Mouse (Mus musculus) frontal cortex, postnatal 36 days (tissue): Measurements from ENCODE around the gene Nufip2.
"Not testable (repeated sequence)": the region's sequence is repeated elsewhere in the genome, so short reads cannot be mapped to it uniquely, and the experiment has no call there.

Source experiments
- DNase-seq, 2 experiments: peaks; one replicate each; pipeline ENCODE4 v3.0.0; 2022; ENCODE audit warnings: low spot score in 2 of 2

Nufip2 gene

GRCm38 (mm10) chr11:77709039-77709438, 23.1 kb downstream of the Nufip2 start:
- DNase-seq = no peak

- DNase-seq = no peak
These were observed 27.8 kb downstream of the Nufip2 start for GRCm38 (mm10) chr11:77713736-77714135.

- no peak for DNase-seq
These were observed 33.1 kb downstream of the Nufip2 start for GRCm38 (mm10) chr11:77719055-77719454.

- no peak for DNase-seq
These were observed 35.4 kb downstream of the Nufip2 start for GRCm38 (mm10) chr11:77721389-77721788.

- DNase-seq = peak in 1 of 2 experiments; percentile 9
These were observed 38.8 kb downstream of the Nufip2 start for GRCm38 (mm10) chr11:77724766-77725165.

- DNase-seq = no peak
These were observed 39.2 kb downstream of the Nufip2 start, which contains the start of gene Cryba1 for GRCm38 (mm10) chr11:77725183-77725582. TSS of gene Cryba1 (minus strand) at chr11:77725283.

- no peak for DNase-seq
These were observed 42.6 kb downstream of the Nufip2 start for GRCm38 (mm10) chr11:77728587-77728986.

GRCm38 (mm10) chr11:77737289-77737688, 51.3 kb downstream of the Nufip2 start:
- peak; percentile 82 to 85 for DNase-seq

- DNase-seq = no peak
These were observed 52.6 kb downstream of the Nufip2 start for GRCm38 (mm10) chr11:77738555-77738954.

GRCm38 (mm10) chr11:77743966-77744365, 58.0 kb downstream of the Nufip2 start:
- DNase-seq = no peak

GRCm38 (mm10) chr11:77746652-77747051, 60.7 kb downstream of the Nufip2 start:
- no peak for DNase-seq

GRCm38 (mm10) chr11:77747103-77747502, 61.1 kb downstream of the Nufip2 start:
- DNase-seq = not testable (repeated sequence)

- DNase-seq = no peak
These were observed 63.0 kb downstream of the Nufip2 start for GRCm38 (mm10) chr11:77748996-77749395.

- DNase-seq = no peak
These were observed 66.6 kb downstream of the Nufip2 start for GRCm38 (mm10) chr11:77752525-77752924.

GRCm38 (mm10) chr11:77753469-77753868, 67.5 kb downstream of the Nufip2 start:
- DNase-seq = no peak

GRCm38 (mm10) chr11:77760031-77760430, 74.1 kb downstream of the Nufip2 start:
- no peak for DNase-seq

GRCm38 (mm10) chr11:77762783-77763672, 77.1 kb downstream of the Nufip2 start, which contains the start of gene Myo18a:
TSS of gene Myo18a (plus strand) at chr11:77763246.
- peak; percentile 72 to 79 for DNase-seq

- DNase-seq = peak in 1 of 2 experiments; percentile 52
These were observed 77.9 kb downstream of the Nufip2 start for GRCm38 (mm10) chr11:77763673-77764340.

GRCm38 (mm10) chr11:77764694-77765458, 78.9 kb downstream of the Nufip2 start:
- DNase-seq = peak; percentile 48 to 75

GRCm38 (mm10) chr11:77765459-77765777, 79.5 kb downstream of the Nufip2 start:
- no peak for DNase-seq

GRCm38 (mm10) chr11:77766351-77767001, 80.5 kb downstream of the Nufip2 start:
- peak; percentile 57 to 63 for DNase-seq

- no peak for DNase-seq
These were observed 83.5 kb downstream of the Nufip2 start for GRCm38 (mm10) chr11:77769496-77769895.
